Mouse (Mus musculus): ENCODE results near the gene Ptpa. TPM values are rescaled to one million over a fixed set of nuclear protein-coding genes. Genes with fewer than 3 reads are reported as not detected.

Ptpa gene
- polyA plus RNA-seq, 1 experiment from 2014 or later, result 128 TPM

DNA sequence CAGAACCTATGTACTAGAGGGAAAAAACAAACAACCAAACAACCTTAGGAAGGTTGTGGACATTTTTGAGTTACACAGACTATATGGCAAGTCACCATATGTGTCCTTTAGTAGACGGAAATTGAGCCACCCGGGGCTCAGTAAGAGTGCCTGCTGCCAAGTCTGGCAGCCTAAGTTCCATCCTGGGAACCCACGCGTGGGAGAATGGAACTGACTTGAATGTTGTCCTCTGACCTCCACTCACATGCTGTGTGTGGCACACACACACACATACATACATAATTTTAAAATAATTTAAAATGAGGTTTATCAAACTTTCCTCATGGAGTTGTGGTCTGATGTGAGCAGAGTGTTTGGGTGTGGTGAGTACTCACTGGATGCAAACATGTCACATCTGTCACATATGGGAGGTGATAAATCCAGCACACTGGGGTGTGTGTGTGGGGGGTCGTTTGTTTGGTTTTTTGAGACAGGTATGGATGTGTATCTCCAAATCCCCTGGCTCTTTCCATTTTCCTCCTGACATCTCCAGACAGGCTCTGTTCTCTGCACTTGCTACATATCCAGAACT is 1.8 kb downstream of the Ptpa start:
- WGBS, result 67% methylated on average over 5 of the region's 5 CpGs
- Histone ChIP-seq H3K36me3 (no peaks in the 10 kb centered on the region), H3K4me1 (peaks cover 23% of the 10 kb centered on the region), H3K9ac (no peak overlapping the region), H3K27ac (no peak overlapping the region), H3K9me3 (no peaks in the 10 kb centered on the region), H3K4me3 (replicated peaks) (no peak overlapping the region), H3K4me2 (peak overlapping the region; percentile 29), H3K27me3 (replicated peaks) (no peaks in the 10 kb centered on the region)
- ATAC-seq (ENCODE audit: insufficient read depth, low FRiP score, low read depth), result no peak

DNA sequence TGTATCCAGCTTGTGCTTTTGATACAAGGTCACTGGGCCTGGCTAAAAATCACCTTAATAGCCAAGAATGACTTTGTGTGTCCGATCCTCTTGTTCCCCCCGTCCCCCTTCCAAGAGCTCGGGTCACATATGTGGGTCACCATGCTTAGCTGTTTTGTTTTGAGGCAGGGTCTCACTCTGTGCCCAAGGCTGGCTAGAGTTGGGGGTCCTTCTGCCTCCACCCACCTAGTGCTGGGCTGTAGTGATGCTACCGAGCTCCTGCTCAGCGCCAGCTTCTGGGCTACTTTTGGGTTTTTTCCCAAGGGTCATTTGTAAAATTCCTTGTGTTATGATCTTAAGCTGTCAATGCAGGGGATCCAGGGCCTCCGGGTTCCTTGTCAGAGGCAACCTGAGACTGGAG is 2.4 kb downstream of the Ptpa start:
- no peaks in the 10 kb centered on the region for H3K36me3 ChIP-seq
- H3K4me1 ChIP-seq, result peaks cover 23% of the 10 kb centered on the region
- no peaks in the 10 kb centered on the region for H3K9me3 ChIP-seq
- no peak for ATAC-seq (ENCODE audit: insufficient read depth, low FRiP score, low read depth)
- no peaks in the 10 kb centered on the region for H3K27me3 ChIP-seq (replicated peaks)
- no peak overlapping the region for H3K27ac ChIP-seq
- 55% methylated on average over 6 of the region's 6 CpGs for WGBS
- H3K4me2 ChIP-seq, result peak overlapping the region; percentile 11; the same call in 1 of the 2 replicates
- H3K9ac ChIP-seq, result no peak overlapping the region
- no peak overlapping the region for H3K4me3 ChIP-seq (replicated peaks)

DNA sequence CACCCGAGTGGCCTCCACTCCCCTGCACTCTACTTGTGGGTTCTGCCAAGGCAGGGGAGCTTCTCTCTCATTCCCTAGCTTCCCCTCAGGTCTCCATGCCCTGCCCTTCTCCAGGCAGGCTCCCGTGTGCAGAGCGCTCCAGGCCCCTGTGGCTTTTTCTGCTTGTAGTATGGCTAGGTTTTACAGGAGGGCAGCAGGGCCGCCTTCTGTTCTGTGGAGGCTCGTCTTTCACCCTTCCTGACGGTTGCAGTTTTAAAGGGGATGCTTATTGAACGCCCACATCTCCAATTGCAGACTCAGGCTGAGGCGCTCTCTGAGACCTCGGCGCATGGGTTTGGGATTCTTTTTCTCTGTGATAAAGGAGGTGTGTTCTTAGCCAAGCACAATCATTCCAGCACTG is 3.3 kb downstream of the Ptpa start:
- ATAC-seq (ENCODE audit: insufficient read depth, low FRiP score, low read depth), result no peak
- Histone ChIP-seq H3K36me3 (no peaks in the 10 kb centered on the region), H3K27me3 (replicated peaks) (no peaks in the 10 kb centered on the region), H3K4me3 (replicated peaks) (no peak overlapping the region), H3K4me2 (peak overlapping the region; percentile 11; the same call in 1 of the 2 replicates), H3K27ac (peak overlapping the region; percentile 49), H3K9ac (no peak overlapping the region), H3K4me1 (peaks cover 27% of the 10 kb centered on the region), H3K9me3 (no peaks in the 10 kb centered on the region)
- 25% methylated on average over 10 of the region's 10 CpGs for WGBS

DNA sequence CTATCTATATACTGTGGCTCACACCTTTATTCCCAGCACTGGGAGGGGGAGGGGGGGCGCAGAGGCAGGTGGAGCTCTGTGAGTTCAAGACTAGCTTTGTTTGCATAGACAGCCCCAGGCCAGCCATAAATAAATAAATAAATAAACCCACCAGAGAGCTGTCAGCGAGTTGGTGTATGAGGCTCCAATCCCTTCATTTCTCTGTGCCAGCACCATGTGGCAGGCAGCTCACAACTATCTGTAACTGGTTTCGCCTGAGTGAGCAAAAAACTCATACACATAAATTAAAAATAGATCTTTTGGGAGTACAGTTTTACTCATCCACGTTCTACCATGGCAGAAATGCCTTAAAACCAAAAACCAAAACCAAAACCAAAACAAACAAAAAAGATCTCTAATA is 5.6 kb downstream of the Ptpa start:
- no peaks in the 10 kb centered on the region for H3K27me3 ChIP-seq (replicated peaks)
- 69% methylated on average over 4 of the region's 4 CpGs for WGBS
- H3K4me3 ChIP-seq (replicated peaks), result no peak overlapping the region
- no peaks in the 10 kb centered on the region; the same call in 1 of the 2 replicates for H3K36me3 ChIP-seq
- ATAC-seq (ENCODE audit: insufficient read depth, low FRiP score, low read depth), result no peak
- no peak overlapping the region for H3K9ac ChIP-seq
- no peak overlapping the region for H3K27ac ChIP-seq
- H3K4me2 ChIP-seq, result no peak overlapping the region
- H3K9me3 ChIP-seq, result no peaks in the 10 kb centered on the region
- peaks cover 22% of the 10 kb centered on the region for H3K4me1 ChIP-seq

DNA sequence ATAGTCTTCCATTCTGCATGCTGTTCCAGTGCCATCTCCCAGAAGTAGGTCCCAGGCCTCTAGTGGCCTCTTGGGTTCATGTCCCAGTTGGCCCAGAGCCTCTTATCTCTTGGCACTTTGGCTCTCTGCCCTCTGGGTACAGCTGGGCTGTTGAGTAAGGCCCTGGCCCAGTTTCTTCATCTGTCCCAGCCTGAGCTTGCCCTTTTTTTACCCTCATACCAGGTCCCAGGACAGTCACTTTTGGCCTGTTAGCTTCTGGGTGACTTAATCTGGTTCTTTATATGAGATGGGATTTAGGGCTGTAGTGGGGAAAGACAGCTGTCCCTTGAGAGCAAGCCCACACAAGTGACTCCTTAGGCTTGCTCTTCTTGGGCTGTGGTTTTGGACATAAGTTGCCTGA is 13.3 kb downstream of the Ptpa start:
- H3K27ac ChIP-seq, result no peak overlapping the region
- no peak overlapping the region for H3K4me2 ChIP-seq
- peaks cover 55% of the 10 kb centered on the region for H3K36me3 ChIP-seq
- no peak for ATAC-seq (ENCODE audit: insufficient read depth, low FRiP score, low read depth)
- H3K9ac ChIP-seq, result no peak overlapping the region
- H3K9me3 ChIP-seq, result no peaks in the 10 kb centered on the region
- no peak overlapping the region for H3K4me3 ChIP-seq (replicated peaks)
- H3K4me1 ChIP-seq, result no peaks in the 10 kb centered on the region
- H3K27me3 ChIP-seq (replicated peaks), result no peaks in the 10 kb centered on the region

DNA sequence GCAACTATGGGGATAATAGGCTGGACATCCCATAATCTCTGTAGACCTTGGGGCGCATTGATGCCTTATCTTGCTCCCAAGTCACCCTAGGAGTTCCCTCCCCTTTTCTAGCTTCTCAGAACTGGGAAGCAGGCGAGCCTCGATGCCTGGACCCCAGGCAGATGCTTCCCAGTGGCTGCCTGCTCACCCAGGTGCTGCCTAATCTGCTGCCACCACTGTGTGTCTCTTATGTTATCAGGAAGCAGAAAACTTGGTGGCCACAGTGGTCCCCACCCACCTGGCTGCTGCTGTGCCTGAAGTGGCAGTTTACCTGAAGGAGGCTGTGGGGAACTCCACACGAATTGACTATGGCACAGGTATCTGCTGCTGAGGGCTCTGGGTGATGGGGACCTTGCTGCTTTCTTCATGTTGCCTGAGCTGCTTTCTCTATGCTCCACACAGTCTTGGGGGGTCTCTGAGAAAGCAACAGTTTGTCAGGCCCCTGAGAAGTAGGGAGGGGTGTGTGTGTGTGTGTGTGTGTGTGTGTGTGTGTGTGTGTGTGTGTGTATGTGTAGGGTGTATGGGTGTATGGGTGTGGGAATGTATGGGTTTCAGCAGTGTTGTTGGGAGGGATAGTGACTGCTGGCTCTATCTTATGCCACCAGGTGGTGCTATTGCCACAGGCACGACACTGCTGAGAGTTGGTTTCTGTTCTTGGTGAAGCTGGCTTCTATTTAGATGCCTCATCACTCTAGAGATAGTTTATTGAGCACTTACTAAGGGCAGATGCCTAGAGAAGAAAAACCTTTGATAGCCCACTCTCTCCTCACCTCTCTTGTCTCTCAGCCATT is 19.7 kb downstream of the Ptpa start:
- peaks cover 15% of the 10 kb centered on the region for H3K4me1 ChIP-seq
- ATAC-seq (ENCODE audit: insufficient read depth, low FRiP score, low read depth), result peak; percentile 48; the same call in 1 of the 2 replicates
- H3K27ac ChIP-seq, result no peak overlapping the region
- no peak overlapping the region for H3K4me2 ChIP-seq
- no peak overlapping the region for H3K4me3 ChIP-seq (replicated peaks)
- no peak overlapping the region for H3K9ac ChIP-seq
- no peaks in the 10 kb centered on the region for H3K9me3 ChIP-seq
- WGBS, result 52% methylated on average over 5 of the region's 5 CpGs
- peaks cover 45% of the 10 kb centered on the region for H3K36me3 ChIP-seq
- no peaks in the 10 kb centered on the region for H3K27me3 ChIP-seq (replicated peaks)

DNA sequence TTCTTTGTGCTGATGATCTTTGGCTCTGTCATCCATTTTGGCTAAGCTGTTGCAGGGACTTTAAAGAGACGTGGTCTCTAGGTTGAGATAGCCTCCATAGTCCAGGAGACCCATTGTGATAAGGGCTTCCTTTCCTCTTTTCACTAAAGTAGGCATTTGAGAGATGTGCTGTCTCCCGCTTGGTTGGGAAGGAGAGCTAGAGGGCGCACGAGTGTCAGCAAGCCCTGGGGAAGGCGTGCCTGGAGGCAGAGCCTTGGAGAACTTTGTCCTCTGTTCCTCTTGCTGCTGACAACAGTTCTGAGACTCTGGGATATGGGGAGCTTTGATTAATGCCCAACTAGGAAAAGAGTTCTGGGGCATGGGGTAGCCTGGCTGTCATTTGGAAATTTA is 20.3 kb downstream of the Ptpa start:
- H3K4me1 ChIP-seq, result peaks cover 21% of the 10 kb centered on the region
- peaks cover 39% of the 10 kb centered on the region for H3K36me3 ChIP-seq
- ATAC-seq (ENCODE audit: insufficient read depth, low FRiP score, low read depth), result no peak
- WGBS, result 71% methylated on average over 5 of the region's 5 CpGs
- no peak overlapping the region for H3K27ac ChIP-seq
- H3K9me3 ChIP-seq, result no peaks in the 10 kb centered on the region
- H3K27me3 ChIP-seq (replicated peaks), result no peaks in the 10 kb centered on the region
- H3K4me3 ChIP-seq (replicated peaks), result no peak overlapping the region
- H3K4me2 ChIP-seq, result no peak overlapping the region
- H3K9ac ChIP-seq, result no peak overlapping the region

DNA sequence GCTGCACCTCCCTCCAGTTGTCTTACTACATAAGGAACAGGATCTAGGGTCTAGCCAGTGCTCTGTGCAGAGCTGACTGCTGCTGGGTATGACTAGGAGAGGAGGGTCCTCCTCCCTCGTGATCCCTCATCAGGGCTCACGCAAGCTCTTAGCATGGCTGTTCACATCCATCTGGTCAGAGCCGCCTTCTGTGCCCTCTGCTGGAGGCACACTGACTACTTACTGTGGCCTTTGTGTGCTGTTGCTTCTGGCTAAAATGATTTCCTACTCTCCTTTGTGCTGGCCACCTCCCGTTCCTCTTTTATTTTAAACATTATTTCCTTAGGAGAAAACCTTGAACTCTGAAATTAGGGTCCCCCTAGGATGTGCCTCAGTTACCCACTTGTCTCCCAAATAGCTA is 21.0 kb downstream of the Ptpa start:
- no peak for ATAC-seq (ENCODE audit: insufficient read depth, low FRiP score, low read depth)
- whole genome bisulfite sequencing, result 83% methylated on average over 4 of the region's 4 CpGs
- peaks cover 25% of the 10 kb centered on the region for H3K4me1 ChIP-seq
- no peak overlapping the region for H3K9ac ChIP-seq
- no peak overlapping the region for H3K4me2 ChIP-seq
- H3K27ac ChIP-seq, result no peak overlapping the region
- H3K4me3 ChIP-seq (replicated peaks), result no peak overlapping the region
- H3K36me3 ChIP-seq, result peaks cover 33% of the 10 kb centered on the region
- H3K27me3 ChIP-seq (replicated peaks), result no peaks in the 10 kb centered on the region
- H3K9me3 ChIP-seq, result no peaks in the 10 kb centered on the region

DNA sequence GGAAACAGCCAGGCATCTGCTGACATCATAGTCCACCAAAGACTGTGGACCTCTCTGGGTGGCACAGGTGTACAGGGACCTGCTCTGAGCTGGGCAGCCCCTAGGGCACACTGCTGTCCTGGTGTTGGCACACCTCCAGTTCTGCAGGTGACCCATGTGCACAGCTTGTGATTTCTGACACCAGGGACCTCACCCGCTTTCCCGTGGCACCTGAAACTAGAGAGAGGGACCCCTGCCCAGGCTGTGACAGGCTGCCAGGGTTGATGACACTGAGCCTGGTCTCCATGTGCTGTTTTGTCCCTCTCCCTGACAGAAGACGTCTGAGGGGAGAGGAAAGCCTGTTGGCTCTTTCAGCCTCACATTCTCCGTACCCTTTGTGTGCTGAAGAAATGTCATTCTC is 22.0 kb downstream of the Ptpa start:
- no peak for ATAC-seq (ENCODE audit: insufficient read depth, low FRiP score, low read depth)
- WGBS, result 87% methylated on average over 4 of the region's 4 CpGs
- Histone ChIP-seq H3K9ac (no peak overlapping the region), H3K4me2 (no peak overlapping the region), H3K4me3 (replicated peaks) (no peak overlapping the region), H3K4me1 (peaks cover 33% of the 10 kb centered on the region), H3K36me3 (peaks cover 28% of the 10 kb centered on the region), H3K27me3 (replicated peaks) (no peaks in the 10 kb centered on the region), H3K27ac (no peak overlapping the region), H3K9me3 (no peaks in the 10 kb centered on the region)

DNA sequence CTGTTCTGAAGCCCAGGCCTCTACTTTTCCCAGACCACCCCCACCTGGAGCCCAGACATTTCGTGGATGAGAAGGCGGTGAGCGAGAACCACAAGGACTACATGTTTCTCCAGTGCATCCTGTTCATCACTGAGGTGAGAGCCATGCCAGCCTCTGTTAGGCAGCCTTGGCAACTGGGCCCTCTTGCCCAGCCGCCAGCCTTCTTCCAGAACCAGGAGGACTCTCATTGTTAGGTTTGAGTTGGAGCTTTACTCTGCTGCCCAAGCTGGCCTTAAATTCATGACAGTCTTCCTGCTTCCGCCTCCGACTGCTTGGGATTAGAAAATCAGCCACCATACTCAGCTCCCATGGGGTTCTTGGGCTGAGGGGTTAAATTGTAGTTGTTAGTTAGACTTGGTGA is 23.8 kb downstream of the Ptpa start:
- Histone ChIP-seq H3K4me3 (replicated peaks) (no peak overlapping the region), H3K4me1 (peaks cover 51% of the 10 kb centered on the region), H3K4me2 (no peak overlapping the region), H3K36me3 (peaks cover 26% of the 10 kb centered on the region), H3K9ac (no peak overlapping the region), H3K27ac (peak overlapping the region; percentile 99), H3K9me3 (no peaks in the 10 kb centered on the region), H3K27me3 (replicated peaks) (no peaks in the 10 kb centered on the region)
- WGBS, result 90% methylated on average over 6 of the region's 6 CpGs
- no peak for ATAC-seq (ENCODE audit: insufficient read depth, low FRiP score, low read depth)

DNA sequence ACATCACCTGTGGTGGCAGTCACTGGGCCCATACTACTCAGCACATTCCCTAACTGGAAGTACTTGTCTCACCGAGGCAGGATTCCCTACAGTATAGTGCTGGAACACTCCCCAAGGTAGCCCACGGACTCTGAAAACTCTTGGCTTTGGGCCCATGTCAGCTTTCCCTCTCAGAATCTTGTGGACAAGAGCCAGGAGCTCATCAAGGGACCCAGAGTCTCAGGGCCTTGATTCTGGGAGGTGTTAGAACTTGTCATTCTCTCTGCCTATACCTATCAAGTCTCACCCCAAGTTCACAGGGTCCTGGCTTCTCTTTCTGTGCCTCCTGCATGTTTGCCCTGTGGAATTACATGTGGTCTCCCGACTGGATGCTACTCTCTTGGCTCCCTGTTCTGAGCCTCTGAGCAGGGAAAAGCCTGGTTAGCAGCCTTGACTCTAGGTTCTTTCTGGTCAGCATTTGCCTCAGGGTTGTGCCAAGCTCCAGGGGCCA is 24.4 kb downstream of the Ptpa start:
- Histone ChIP-seq H3K9ac (no peak overlapping the region; the same call in 1 of the 2 replicates), H3K36me3 (peaks cover 26% of the 10 kb centered on the region), H3K27ac (peak overlapping the region; percentile 99), H3K4me2 (peak overlapping the region; percentile 62; the same call in 1 of the 2 replicates), H3K27me3 (replicated peaks) (no peaks in the 10 kb centered on the region), H3K4me1 (peaks cover 58% of the 10 kb centered on the region), H3K4me3 (replicated peaks) (no peak overlapping the region), H3K9me3 (no peaks in the 10 kb centered on the region)
- 28% methylated on average over 3 of the region's 3 CpGs for WGBS
- ATAC-seq (ENCODE audit: insufficient read depth, low FRiP score, low read depth), result no peak; the same call in 1 of the 2 replicates

Measured in stomach, embryonic 15.5 days (tissue).